Mouse (Mus musculus): ENCODE measurements around the gene Lrig2. TPM values are rescaled to one million over a fixed set of nuclear protein-coding genes. Genes with fewer than 3 reads are reported as not detected.

Gene Lrig2
- polyA plus RNA-seq, 1 experiment from 2014 or later, result 23.7 TPM

GRCm38 (mm10) chr3:104356106-104356505 is 155.6 kb downstream of the Lrig2 start:
- ATAC-seq (ENCODE audit: low FRiP score) (no peak), DNase-seq (ENCODE audit: low spot score, missing footprints) (no peak)
- no peaks in the 10 kb centered on the region for H3K36me3 ChIP-seq (ENCODE audit: control insufficient read depth, insufficient read depth, low read length)
- no peak overlapping the region for H3K4me3 ChIP-seq (ENCODE audit: low read depth, low read length)
- no peak overlapping the region for H3K9ac ChIP-seq (ENCODE audit: low read length)
- WGBS, result 95% methylated on average over 5 of the region's 5 CpGs
- no peaks in the 10 kb centered on the region for H3K27me3 ChIP-seq (ENCODE audit: control insufficient read depth, insufficient read depth, low read length)
- no peak overlapping the region for H3K27ac ChIP-seq (ENCODE audit: low read depth, low read length)
- no peaks in the 10 kb centered on the region for H3K9me3 ChIP-seq (ENCODE audit: control insufficient read depth, low read length)
- no peaks in the 10 kb centered on the region for H3K4me1 ChIP-seq (ENCODE audit: control insufficient read depth, insufficient read depth, low read length)
- H3K4me2 ChIP-seq, result no peak overlapping the region

GRCm38 (mm10) chr3:104353884-104354283 is 157.8 kb downstream of the Lrig2 start:
- no peak for ATAC-seq (ENCODE audit: low FRiP score)

GRCm38 (mm10) chr3:104352358-104353060 is 159.2 kb downstream of the Lrig2 start:
- Histone ChIP-seq H3K4me3 (ENCODE audit: low read depth, low read length) (no peak overlapping the region), H3K9ac (ENCODE audit: low read length) (no peak overlapping the region), H3K4me1 (ENCODE audit: control insufficient read depth, insufficient read depth, low read length) (no peaks in the 10 kb centered on the region), H3K36me3 (ENCODE audit: control insufficient read depth, insufficient read depth, low read length) (no peaks in the 10 kb centered on the region), H3K27me3 (ENCODE audit: control insufficient read depth, insufficient read depth, low read length) (no peaks in the 10 kb centered on the region), H3K9me3 (ENCODE audit: control insufficient read depth, low read length) (no peaks in the 10 kb centered on the region), H3K4me2 (no peak overlapping the region), H3K27ac (ENCODE audit: low read depth, low read length) (no peak overlapping the region)
- 62% methylated on average over 7 of the region's 7 CpGs for WGBS
- no peak for ATAC-seq (ENCODE audit: low FRiP score)
- DNase-seq (ENCODE audit: low spot score, missing footprints), result no peak

More at GRCm38 (mm10) chr3:104353884-104354283, 157.8 kb downstream of the Lrig2 start:
- Histone ChIP-seq H3K4me1 (ENCODE audit: control insufficient read depth, insufficient read depth, low read length) (no peaks in the 10 kb centered on the region), H3K4me3 (ENCODE audit: low read depth, low read length) (no peak overlapping the region), H3K27me3 (ENCODE audit: control insufficient read depth, insufficient read depth, low read length) (no peaks in the 10 kb centered on the region), H3K9ac (ENCODE audit: low read length) (no peak overlapping the region), H3K36me3 (ENCODE audit: control insufficient read depth, insufficient read depth, low read length) (no peaks in the 10 kb centered on the region), H3K9me3 (ENCODE audit: control insufficient read depth, low read length) (no peaks in the 10 kb centered on the region), H3K4me2 (no peak overlapping the region), H3K27ac (ENCODE audit: low read depth, low read length) (no peak overlapping the region)
- WGBS, result 62% methylated on average over 3 of the region's 3 CpGs
- DNase-seq (ENCODE audit: low spot score, missing footprints), result no peak

GRCm38 (mm10) chr3:104350253-104350945 is 161.3 kb downstream of the Lrig2 start:
- Histone ChIP-seq H3K27me3 (ENCODE audit: control insufficient read depth, insufficient read depth, low read length) (no peaks in the 10 kb centered on the region), H3K27ac (ENCODE audit: low read depth, low read length) (no peak overlapping the region), H3K36me3 (ENCODE audit: control insufficient read depth, insufficient read depth, low read length) (no peaks in the 10 kb centered on the region), H3K9me3 (ENCODE audit: control insufficient read depth, low read length) (no peaks in the 10 kb centered on the region), H3K4me2 (no peak overlapping the region), H3K4me3 (ENCODE audit: low read depth, low read length) (no peak overlapping the region), H3K9ac (ENCODE audit: low read length) (no peak overlapping the region), H3K4me1 (ENCODE audit: control insufficient read depth, insufficient read depth, low read length) (no peaks in the 10 kb centered on the region)
- ATAC-seq (ENCODE audit: low FRiP score), result no peak
- DNase-seq (ENCODE audit: low spot score, missing footprints), result no peak
- 87% methylated on average over 2 of the region's 2 CpGs for WGBS

GRCm38 (mm10) chr3:104349847-104350228 is 161.9 kb downstream of the Lrig2 start:
- ATAC-seq (ENCODE audit: low FRiP score) (no peak), DNase-seq (ENCODE audit: low spot score, missing footprints) (no peak)
- no peaks in the 10 kb centered on the region for H3K36me3 ChIP-seq (ENCODE audit: control insufficient read depth, insufficient read depth, low read length)
- H3K4me1 ChIP-seq (ENCODE audit: control insufficient read depth, insufficient read depth, low read length), result no peaks in the 10 kb centered on the region
- no peaks in the 10 kb centered on the region for H3K27me3 ChIP-seq (ENCODE audit: control insufficient read depth, insufficient read depth, low read length)
- H3K27ac ChIP-seq (ENCODE audit: low read depth, low read length), result no peak overlapping the region
- no peak overlapping the region for H3K4me2 ChIP-seq
- H3K9ac ChIP-seq (ENCODE audit: low read length), result no peak overlapping the region
- H3K4me3 ChIP-seq (ENCODE audit: low read depth, low read length), result no peak overlapping the region
- no peaks in the 10 kb centered on the region for H3K9me3 ChIP-seq (ENCODE audit: control insufficient read depth, low read length)
- WGBS, result 83% methylated on average over 2 of the region's 2 CpGs

- WGBS, result 28% methylated on average over 8 of the region's 8 CpGs
- H3K27ac ChIP-seq (ENCODE audit: low read depth, low read length), result no peak overlapping the region
- H3K9me3 ChIP-seq (ENCODE audit: control insufficient read depth, low read length), result no peaks in the 10 kb centered on the region
- no peak; the same call in none of the 2 replicates for ATAC-seq (ENCODE audit: low FRiP score)
- H3K4me3 ChIP-seq (ENCODE audit: low read depth, low read length), result no peak overlapping the region
- peak; percentile 86 for DNase-seq (ENCODE audit: low spot score, missing footprints)
- H3K36me3 ChIP-seq (ENCODE audit: control insufficient read depth, insufficient read depth, low read length), result no peaks in the 10 kb centered on the region
- H3K4me1 ChIP-seq (ENCODE audit: control insufficient read depth, insufficient read depth, low read length), result no peaks in the 10 kb centered on the region
- H3K4me2 ChIP-seq, result no peak overlapping the region
- no peaks in the 10 kb centered on the region for H3K27me3 ChIP-seq (ENCODE audit: control insufficient read depth, insufficient read depth, low read length)
- H3K9ac ChIP-seq (ENCODE audit: low read length), result no peak overlapping the region
These were observed 162.4 kb downstream of the Lrig2 start for GRCm38 (mm10) chr3:104349203-104349846.

Other genes starting within 250 kb of the Lrig2 start
- 31.9 and 36.3 TPM in 2 replicates for gene Slc16a1, start 126.8 kb upstream of the Lrig2 start, polyA plus RNA-seq (2014; fragmentation: Nextera tagmentation; extraction: Ambion mirVana)

Data from midbrain, embryonic 11.5 days (tissue).